Mouse (Mus musculus): ENCODE data around the gene Msl1.
"Not testable (repeated sequence)": the region's sequence is repeated elsewhere in the genome, so short reads cannot be mapped to it uniquely, and the experiment has no call there.

Msl1 gene

GRCm38 (mm10) chr11:98795714-98796514 lies 598 bp downstream of the Msl1 start:
- no peak for DNase-seq (ENCODE audit: low spot score)

GRCm38 (mm10) chr11:98796515-98797216 lies 1.4 kb downstream of the Msl1 start:
- peak; percentile 78 for DNase-seq (ENCODE audit: low spot score)

GRCm38 (mm10) chr11:98797306-98797705 lies 2.0 kb downstream of the Msl1 start:
- no peak for DNase-seq (ENCODE audit: low spot score)

- DNase-seq (ENCODE audit: low spot score), result no peak
Measured at GRCm38 (mm10) chr11:98797909-98798308, 2.6 kb downstream of the Msl1 start.

- DNase-seq (ENCODE audit: low spot score), result no peak
Measured at GRCm38 (mm10) chr11:98804605-98805004, 9.3 kb downstream of the Msl1 start, which contains the start of gene Casc3. Casc3 (plus strand) TSS chr11:98804905.

GRCm38 (mm10) chr11:98808417-98808816 lies 13.1 kb downstream of the Msl1 start:
- no peak for DNase-seq (ENCODE audit: low spot score)

- DNase-seq (ENCODE audit: low spot score), result peak; percentile 99
Measured at GRCm38 (mm10) chr11:98809457-98810290, 14.4 kb downstream of the Msl1 start.

GRCm38 (mm10) chr11:98810686-98811085 lies 15.4 kb downstream of the Msl1 start:
- DNase-seq (ENCODE audit: low spot score), result no peak

- no peak for DNase-seq (ENCODE audit: low spot score)
Measured at GRCm38 (mm10) chr11:98816706-98817239, 21.5 kb downstream of the Msl1 start.

- DNase-seq (ENCODE audit: low spot score), result no peak
Measured at GRCm38 (mm10) chr11:98820968-98821367, 25.7 kb downstream of the Msl1 start.

GRCm38 (mm10) chr11:98826071-98826470 lies 30.8 kb downstream of the Msl1 start:
- DNase-seq (ENCODE audit: low spot score), result not testable (repeated sequence)

GRCm38 (mm10) chr11:98827877-98828276 lies 32.6 kb downstream of the Msl1 start:
- no peak for DNase-seq (ENCODE audit: low spot score)

- no peak for DNase-seq (ENCODE audit: low spot score)
Measured at GRCm38 (mm10) chr11:98829091-98829775, 33.9 kb downstream of the Msl1 start.

GRCm38 (mm10) chr11:98829875-98830274 lies 34.6 kb downstream of the Msl1 start:
- no peak for DNase-seq (ENCODE audit: low spot score)

GRCm38 (mm10) chr11:98835296-98835695 lies 40.0 kb downstream of the Msl1 start:
- no peak for DNase-seq (ENCODE audit: low spot score)

- DNase-seq (ENCODE audit: low spot score), result no peak
Measured at GRCm38 (mm10) chr11:98835725-98836124, 40.4 kb downstream of the Msl1 start.

- no peak for DNase-seq (ENCODE audit: low spot score)
Measured at GRCm38 (mm10) chr11:98836128-98836527, 40.8 kb downstream of the Msl1 start.

- peak; percentile 79 for DNase-seq (ENCODE audit: low spot score)
Measured at GRCm38 (mm10) chr11:98836651-98837141, 41.4 kb downstream of the Msl1 start, which contains the start of gene Rapgefl1. Rapgefl1 (plus strand) TSS chr11:98836785.

GRCm38 (mm10) chr11:98837231-98837704 lies 42.0 kb downstream of the Msl1 start:
- no peak for DNase-seq (ENCODE audit: low spot score)

GRCm38 (mm10) chr11:98837917-98838316 lies 42.6 kb downstream of the Msl1 start:
- no peak for DNase-seq (ENCODE audit: low spot score)

GRCm38 (mm10) chr11:98838512-98838911 lies 43.2 kb downstream of the Msl1 start:
- DNase-seq (ENCODE audit: low spot score), result peak; percentile 79

Data from layer of hippocampus, adult 11-12 months (tissue).